Mouse (Mus musculus): ENCODE measurements around the gene Cacng5.

The Cacng5 gene

DNA sequence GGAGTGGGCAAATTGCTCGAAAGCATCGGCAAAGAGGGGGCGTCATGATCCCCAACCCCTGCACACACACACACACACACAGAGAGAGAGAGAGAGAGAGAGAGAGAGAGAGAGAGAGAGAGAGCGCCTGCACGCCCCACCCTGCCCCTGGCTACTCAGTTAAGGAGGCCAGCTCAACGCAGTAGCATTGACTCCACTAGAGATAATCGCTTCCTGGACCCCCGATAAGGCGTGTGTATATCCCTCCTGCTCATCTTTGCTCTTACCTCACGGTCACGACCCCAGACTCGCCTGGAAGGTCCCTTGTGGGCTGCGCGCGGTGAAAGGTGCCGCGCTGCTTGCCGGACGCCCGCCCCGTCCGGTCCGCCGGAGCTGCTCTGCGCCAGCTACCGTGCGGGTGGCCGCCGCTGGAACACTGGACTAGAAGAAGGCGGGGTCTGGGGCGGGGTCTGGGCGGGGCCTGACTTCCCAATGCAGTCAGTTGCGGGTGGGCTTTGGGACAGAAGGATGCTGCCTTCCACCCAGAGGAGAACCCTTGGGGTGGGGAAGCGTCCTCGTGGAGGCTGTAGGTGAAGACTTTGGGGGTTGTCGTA lies at the start of gene Cacng5:
Gene Cacng5 (minus strand): TSS at position 422 of the 593 bp plus-strand sequence.
- in situ Hi-C loops (cut with MboI), result no loop called here

- in situ Hi-C loops (cut with MboI), result no loop called here
Observed at GRCm38 (mm10) chr11:107957566-107958350, 42.9 kb upstream of the Cacng5 start.

GRCm38 (mm10) chr11:107955191-107956062 lies 40.6 kb upstream of the Cacng5 start:
- in situ Hi-C loops (cut with MboI), result no loop called here

GRCm38 (mm10) chr11:107951431-107951830 lies 36.6 kb upstream of the Cacng5 start:
- in situ Hi-C loops (cut with MboI), result no loop called here

GRCm38 (mm10) chr11:107950658-107951057 lies 35.8 kb upstream of the Cacng5 start:
- in situ Hi-C loops (cut with MboI), result no loop called here

DNA sequence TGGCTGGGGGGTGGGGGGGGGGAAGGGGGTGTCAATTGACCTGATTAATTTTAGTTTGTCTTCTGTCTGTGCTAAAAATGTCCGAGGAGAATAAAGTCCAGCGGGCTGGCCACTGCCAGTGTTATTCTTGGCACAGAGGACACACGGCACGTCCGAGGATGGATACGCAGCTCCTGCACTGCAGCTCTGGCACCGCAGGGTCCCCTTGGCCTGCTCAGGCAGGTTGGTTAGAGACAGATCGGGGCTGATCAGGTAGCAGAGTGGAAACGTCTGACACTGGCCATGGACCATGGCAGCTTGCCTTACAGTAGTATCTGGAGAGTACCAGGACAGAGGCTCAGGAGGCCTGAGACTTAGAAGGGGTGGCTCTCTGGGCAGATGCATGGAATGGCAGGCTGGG lies 35.4 kb upstream of the Cacng5 start:
- in situ Hi-C loops (cut with MboI), result no loop called here

GRCm38 (mm10) chr11:107947951-107948350 lies 33.1 kb upstream of the Cacng5 start:
- in situ Hi-C loops (cut with MboI), result no loop called here

GRCm38 (mm10) chr11:107946823-107947222 lies 32.0 kb upstream of the Cacng5 start:
- in situ Hi-C loops (cut with MboI), result no loop called here

DNA sequence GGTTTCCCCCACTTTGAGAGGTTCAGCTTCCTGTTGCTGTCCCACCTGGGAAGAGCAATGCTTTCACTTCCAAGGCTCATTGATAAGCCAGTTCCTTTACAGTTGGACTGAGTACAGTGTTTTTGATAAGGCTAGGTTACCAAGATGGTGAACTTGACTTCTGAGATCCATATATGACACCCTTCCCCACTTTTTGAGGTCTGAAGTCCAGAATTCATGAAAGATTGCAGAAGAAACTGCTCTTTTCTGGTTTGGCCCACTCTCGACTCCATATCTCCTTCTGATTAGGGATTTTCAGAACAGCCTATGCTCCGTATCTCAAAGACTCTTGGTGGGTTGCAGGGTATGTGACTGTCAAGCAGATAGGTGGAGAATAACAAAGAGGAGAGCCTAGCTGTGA lies 22.1 kb upstream of the Cacng5 start:
- in situ Hi-C loops (cut with MboI), result no loop called here

DNA sequence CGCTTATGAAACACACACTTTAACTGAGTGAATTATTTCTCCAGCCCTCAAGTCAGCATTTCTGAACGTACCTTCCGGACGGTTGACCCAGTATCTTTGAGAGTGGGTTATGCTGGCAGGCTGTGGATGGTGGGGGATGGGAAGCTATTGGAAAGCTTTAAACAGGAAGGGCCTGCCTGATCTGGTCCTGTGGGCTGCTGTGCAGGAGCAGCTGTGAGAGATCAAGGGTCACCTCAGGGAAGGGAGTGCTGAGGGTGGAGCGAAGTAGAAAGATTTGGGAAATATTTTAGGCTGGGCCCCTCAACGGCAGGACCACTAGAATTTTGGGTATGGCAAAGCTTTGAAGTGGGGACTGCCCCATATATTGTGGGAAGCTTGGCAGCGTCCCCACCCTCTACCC lies 16.9 kb upstream of the Cacng5 start:
- in situ Hi-C loops (cut with MboI), result no loop called here

GRCm38 (mm10) chr11:107931288-107931687 lies 16.4 kb upstream of the Cacng5 start:
- in situ Hi-C loops (cut with MboI), result no loop called here

DNA sequence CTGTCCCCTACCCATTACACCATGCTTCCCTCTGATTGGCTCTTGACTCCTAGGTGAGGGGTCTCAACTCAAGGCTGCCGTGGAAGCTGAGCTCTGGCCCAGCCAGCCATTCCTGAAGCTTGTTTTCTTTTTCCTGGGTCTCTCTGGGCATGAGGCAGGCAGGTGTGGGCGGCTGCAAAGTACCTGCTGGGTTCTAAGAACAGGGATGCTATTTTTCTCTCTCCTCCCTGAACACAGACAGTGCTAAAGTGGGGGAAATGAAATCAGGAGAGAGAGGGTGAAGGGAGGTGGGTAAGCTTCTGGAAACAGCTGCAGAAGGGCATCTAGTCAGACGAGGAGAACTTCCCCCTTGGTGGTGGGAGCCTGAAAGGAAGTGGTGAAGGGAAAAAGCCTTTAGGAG lies 14.9 kb upstream of the Cacng5 start:
- in situ Hi-C loops (cut with MboI), result no loop called here

DNA sequence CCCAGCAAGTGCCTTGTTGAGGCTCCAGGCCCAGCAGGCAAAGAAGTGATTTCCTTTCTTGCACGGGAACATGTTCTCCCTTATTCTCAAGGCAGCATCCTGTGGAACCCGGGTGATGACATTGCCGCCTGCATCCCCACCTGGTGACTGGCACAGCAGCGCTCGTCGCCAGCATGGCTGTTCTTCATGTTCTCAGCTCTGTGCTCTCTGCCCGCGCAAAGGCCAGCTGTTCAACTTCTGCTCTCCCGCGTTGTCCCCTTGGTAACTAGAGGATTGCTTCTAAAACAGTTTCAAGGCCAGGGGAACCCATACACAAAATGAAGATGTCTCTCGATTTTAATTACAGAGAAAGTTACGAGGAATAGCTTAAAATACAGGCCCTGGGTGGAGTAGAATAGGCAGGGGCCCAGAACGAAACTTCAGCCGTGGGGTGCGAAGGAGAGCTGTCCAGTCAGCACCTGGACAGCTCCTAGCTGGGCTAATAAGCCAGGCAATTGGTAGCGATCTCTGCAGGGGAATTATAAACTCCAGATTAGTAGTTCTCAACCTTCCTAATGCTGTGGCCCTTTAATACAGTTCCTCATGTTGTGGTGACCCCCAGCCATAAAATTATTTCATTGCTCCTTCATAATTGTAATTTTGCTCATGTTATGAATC lies 5.1 kb upstream of the Cacng5 start:
- in situ Hi-C loops (cut with MboI), result no loop called here

- in situ Hi-C loops (cut with MboI), result no loop called here
Observed at GRCm38 (mm10) chr11:107917721-107918235, 2.9 kb upstream of the Cacng5 start.

DNA sequence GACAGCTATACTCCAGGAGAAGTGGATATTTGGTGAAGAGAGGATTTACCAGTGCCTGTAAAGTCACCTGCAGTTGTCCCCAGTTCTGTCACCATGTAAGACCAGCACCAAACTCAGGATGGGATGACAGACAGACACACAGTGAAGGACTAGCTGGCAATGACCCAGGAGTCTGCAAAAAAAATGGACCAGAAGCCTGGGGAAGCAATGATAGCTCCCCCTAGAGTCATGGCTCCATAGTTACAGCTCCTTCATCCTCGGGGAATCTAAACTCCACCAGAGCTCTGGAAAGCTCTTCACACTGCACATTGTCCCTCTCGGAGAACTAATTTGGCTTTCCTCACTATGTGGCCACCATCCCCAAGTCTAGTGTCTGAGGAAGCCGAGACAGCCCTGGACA lies 1.5 kb downstream of the Cacng5 start:
- in situ Hi-C loops (cut with MboI), result no loop called here

DNA sequence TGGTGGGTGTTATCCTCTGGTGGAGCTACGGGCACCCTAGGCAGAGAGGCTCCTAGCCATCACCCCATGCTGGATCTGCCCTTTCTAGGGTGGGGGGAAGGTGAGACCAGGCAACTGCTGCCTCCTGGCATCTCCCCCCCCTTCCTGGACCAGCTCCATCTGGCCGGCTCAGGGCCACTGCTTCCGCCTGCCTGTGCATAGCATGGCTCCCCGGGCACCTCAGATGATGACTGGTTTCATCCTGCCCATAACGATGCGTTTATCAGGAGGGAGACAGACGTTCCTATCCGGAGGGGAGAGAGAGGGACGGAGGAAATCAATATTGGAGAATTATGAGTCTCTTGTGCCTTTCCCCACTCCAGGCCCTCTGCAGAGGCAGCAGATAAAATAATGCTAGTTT lies 9.5 kb downstream of the Cacng5 start:
- in situ Hi-C loops (cut with MboI), result no loop called here

GRCm38 (mm10) chr11:107903966-107904605 lies 10.8 kb downstream of the Cacng5 start:
- in situ Hi-C loops (cut with MboI), result no loop called here

- in situ Hi-C loops (cut with MboI), result no loop called here
Observed at GRCm38 (mm10) chr11:107900470-107900869, 14.4 kb downstream of the Cacng5 start.

DNA sequence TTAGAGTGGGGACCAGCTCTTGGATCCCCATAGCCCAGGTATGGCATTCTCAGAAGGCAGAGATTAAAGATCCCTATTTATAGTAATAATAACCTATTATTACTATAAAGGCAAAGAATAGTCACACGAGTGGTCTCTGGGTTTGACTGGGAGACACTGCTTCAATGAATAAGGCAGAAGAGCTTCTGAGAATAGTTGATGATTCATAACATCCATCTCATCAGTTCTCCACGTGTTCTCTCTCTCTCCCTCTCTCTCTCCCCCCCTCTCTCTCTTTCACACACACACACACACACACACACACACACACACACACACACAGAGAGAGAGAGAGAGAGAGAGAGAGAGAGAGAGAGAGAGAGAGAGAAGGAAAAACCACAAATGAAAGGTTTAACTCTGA lies 16.2 kb downstream of the Cacng5 start:
- in situ Hi-C loops (cut with MboI), result no loop called here

DNA sequence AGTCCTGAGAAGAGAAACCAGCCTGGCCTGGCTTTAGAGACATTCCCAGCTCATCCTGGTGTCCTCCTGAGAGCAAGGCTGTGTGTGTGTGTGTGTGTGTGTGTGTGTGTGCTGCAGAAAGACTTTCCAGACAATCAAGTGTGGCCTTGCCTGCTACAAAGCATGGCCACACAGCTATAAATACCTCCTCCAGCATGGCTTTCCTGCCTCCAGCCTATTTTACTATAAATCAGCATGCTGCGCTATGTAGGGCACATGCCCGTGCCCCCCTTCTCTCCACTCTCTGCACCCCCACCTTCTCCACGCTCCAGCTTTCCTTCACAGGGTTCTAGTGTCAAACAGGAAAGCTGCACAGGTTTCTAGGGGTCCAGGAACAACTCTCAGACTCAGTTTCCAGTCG lies 19.2 kb downstream of the Cacng5 start:
- in situ Hi-C loops (cut with MboI), result no loop called here

GRCm38 (mm10) chr11:107891377-107891776 lies 23.5 kb downstream of the Cacng5 start:
- in situ Hi-C loops (cut with MboI), result no loop called here
